Mouse (Mus musculus) frontal cortex, adult 2 months (tissue): Measurements from ENCODE around the gene Tnfrsf22. TPM values are rescaled to one million over a fixed set of nuclear protein-coding genes. Genes with fewer than 3 reads are reported as not detected.

Source experiments
- DNase-seq, 2 experiments: peaks; one replicate each; pipeline ENCODE4 v3.0.0; 2022; ENCODE audit warnings: low spot score in 1 of 2; ENCODE audit errors: extremely low spot score in 1 of 2
- polyA plus RNA-seq: library from polyadenylated mRNA; depleted of rRNA; stranded (reverse); fragments of >200 nt; gene quantifications from 2 replicates; pipeline ENCODE4 v1.2.3, GENCODE M21; 2012

Tnfrsf22 gene
- polyA plus RNA-seq, 1 experiment = 4.1 TPM

DNA sequence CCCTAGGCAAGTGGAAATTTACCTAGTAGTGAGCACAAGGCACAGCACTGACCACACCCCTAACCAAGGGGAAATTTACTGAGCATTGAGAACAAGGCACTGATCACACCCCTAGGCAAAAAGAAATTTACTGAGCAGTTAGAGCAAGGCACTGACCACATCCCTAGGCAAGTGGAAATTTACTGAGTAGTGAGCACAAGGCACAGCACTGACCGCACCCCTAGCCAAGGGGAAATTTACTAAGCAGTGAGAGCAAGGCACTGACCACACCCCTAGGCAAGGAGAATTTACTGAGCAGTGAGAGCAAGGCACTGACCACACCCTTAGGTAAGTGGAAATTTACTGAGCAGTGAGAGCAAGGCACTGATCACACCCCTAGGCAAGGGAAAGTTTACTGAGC lies 12.8 kb downstream of the Tnfrsf22 start:
- no peak for DNase-seq

GRCm38 (mm10) chr7:143631503-143631902 lies 18.0 kb downstream of the Tnfrsf22 start:
- no peak for DNase-seq

- DNase-seq = no peak
These were observed 20.0 kb downstream of the Tnfrsf22 start for GRCm38 (mm10) chr7:143629501-143629900.

DNA sequence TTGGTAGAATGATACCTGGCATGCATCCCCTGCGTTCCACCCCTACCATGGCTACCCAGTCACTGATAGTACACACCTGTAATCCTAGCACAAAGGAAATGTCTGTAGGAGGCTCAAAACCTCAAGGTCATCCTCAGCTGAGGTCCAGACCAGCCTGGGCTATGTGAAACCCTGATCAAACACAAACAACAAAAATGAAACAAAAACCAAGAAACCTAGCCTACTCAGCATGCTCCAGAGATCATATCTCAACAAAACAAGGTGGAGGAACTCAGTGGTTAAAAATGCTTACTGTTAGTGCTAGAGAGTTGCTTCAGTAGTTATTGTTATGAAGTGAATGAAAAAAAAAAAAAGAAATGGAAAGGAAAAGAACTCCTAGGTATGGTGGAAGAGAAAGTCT lies 20.9 kb downstream of the Tnfrsf22 start, which contains the start of gene Tnfrsf26:
Tnfrsf26 (minus strand) TSS at position 183 of the 400 bp plus-strand sequence.
- DNase-seq = no peak

DNA sequence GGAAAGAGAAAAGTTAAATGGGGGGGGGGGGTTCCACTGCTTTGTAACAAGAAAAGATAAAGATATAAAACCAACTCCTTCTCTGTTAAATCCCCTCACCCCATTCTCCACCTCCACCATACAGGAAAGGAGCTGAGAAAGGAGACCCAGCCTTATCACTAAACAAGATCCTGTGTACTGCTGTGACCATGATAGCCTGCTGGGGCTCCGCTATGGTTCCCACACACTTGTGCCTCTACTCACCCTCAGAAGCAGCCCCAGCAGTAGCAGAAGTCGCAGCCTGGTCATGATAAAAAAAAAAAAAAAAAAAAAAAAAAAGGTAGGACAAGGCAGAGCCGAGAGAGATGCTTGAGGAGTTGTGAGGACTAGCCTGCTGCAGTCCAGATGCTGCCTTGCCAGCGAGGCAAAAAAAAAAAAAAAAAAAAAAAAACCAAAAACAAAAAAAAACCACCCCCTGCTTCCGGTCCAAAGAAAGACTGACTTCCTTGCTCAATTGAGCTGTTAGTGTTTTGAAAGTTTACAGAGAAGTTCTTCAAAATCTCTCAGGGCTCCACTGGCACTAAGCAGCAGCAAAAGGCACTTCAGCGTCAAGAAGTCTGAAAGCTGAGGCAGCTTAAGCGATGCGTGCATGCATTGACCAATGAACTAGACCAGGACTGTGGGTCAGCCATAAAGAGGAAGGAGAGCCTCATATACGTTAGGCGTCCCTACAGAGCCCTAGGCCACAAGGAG lies 21.7 kb downstream of the Tnfrsf22 start:
- DNase-seq = no peak

DNA sequence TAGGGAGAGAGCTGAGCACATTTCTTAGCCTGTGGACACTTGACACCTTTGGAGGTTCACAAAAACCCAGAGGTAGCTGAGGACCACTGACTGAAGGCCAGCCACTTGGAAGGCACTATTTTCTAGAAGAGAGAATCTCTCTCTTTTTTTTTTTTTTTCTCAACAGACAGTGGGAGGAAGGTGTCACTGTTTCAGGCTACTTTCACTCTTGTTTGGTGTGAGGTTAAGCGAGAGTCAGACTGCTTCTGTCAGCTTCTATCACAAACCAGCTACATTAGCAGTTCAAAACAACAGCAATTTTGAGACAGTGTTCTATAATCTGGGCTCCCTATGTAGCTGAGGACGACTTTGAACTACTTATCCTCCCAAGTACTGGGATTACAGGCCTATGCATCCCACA lies 23.3 kb downstream of the Tnfrsf22 start:
- no peak for DNase-seq

DNA sequence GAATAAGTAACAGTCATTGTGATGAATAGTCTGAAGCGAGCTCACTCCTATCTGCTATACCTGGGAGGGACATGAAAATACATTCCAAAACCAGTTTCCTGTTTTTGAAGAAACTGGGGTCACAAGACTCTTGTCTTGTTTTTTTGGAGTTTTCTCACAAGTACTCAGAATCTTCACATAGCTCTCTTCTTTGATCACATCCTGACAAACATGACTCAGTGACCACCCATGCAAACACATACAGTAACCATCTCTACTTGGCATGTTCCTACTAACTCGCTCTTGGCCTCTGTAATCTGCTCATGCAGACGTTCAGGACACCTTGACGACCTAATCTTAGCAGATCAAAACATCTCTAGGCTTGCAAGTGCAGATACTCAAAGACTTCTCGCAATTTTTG lies 24.3 kb downstream of the Tnfrsf22 start:
- no peak for DNase-seq

- DNase-seq = no peak
These were observed 24.9 kb downstream of the Tnfrsf22 start for GRCm38 (mm10) chr7:143624561-143624960.

DNA sequence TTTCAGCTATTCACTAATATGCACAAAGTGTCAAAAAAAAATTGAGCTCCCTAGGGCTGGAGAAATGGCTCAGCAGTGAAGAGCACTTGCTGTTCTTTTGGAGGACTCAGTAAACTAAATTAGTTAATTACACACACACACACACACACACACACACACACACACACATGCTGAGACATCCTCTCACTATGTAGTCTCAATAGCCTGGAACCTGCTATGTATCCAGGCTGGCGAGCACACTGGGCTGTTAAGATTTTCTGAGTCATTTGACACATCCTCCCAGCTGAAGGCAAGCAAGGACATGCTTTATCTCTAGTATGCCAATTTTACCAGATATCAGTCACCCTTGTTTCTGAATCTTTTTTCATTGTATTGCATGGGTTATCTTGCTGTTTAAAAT lies 28.5 kb downstream of the Tnfrsf22 start:
- peak in 1 of 2 experiments; percentile 11 for DNase-seq

DNA sequence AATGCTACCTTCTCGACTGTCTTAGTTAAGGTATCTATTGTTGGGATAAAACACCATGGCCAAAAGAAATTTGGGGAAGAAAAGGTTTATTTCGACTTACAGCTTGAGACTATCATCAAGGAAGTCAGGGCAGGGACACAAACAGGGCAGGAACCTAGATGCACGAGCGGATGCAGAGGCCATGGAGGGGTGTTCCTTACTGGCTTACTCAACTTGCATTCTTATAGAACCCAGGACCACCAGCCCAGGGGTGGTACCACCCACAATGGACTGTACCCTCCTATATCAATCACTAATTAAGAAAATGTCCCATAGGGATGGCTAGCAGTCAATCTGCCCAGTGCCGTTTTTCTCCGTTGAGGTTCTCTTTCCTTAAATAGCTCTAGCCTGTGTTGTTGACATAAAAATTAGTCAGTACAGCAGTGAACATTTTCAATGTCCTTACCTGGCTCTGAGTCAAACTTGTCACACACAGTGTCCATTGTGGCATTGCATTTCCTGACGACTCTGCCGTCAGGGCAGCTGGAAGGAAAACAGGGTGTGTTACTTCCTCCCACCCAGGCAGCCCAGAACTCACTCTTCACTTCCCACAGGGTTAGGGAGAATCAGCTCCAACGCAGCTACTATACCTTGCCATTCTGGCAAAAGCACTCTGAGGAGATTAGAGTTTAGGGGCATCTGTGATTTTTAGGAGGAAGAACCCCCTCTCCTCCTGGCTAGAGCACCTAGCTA lies 34.9 kb downstream of the Tnfrsf22 start:
- DNase-seq = no peak

- DNase-seq = no peak
These were observed 37.2 kb downstream of the Tnfrsf22 start for GRCm38 (mm10) chr7:143612215-143612614.

GRCm38 (mm10) chr7:143605321-143605720 lies 44.1 kb downstream of the Tnfrsf22 start:
- DNase-seq = no peak

GRCm38 (mm10) chr7:143604889-143605288 lies 44.6 kb downstream of the Tnfrsf22 start:
- no peak for DNase-seq

DNA sequence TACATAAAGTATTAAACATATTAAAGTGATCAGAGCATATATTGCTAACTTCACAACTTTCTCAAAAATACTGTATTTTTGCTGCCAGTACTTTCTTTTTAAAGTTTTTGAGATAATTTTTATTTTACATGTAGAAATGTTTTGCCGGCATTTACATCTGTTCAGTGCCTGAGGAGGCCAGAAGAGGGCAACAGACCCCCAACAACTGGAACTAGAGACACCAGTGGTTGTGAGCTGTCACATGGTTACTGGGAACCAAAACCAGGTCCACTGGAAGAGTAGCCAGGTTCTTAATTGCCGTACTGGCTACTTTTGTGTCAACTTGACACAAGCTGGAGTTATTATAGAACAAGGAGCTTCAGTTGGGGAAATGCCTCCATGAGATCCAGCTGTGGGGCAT lies 47.8 kb downstream of the Tnfrsf22 start:
- DNase-seq = no peak

DNA sequence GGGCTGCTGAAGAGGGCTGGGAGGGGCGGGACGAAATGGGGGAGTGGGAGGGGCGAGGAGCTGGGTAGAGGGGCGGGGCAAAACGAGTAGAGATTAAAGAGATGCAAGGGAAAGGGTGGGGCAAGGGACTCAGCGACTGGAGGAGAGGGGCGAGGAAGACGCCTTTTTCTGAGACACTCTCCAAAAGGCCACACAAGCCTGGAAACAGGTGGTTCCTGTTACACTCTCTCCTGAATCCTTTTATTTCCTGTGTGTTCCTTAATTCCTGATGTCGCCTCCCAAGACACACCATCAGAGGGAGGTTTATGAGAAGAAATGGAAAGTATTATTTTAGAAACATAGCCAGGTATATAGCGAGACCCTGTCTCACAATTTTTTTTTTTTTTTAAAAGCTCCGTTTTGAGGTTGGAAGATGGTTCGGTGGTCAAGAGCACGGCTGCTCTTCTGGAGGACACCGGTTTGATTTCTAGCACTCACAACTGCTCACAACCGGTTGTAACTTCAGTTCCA lies 49.2 kb downstream of the Tnfrsf22 start:
- DNase-seq = no peak

DNA sequence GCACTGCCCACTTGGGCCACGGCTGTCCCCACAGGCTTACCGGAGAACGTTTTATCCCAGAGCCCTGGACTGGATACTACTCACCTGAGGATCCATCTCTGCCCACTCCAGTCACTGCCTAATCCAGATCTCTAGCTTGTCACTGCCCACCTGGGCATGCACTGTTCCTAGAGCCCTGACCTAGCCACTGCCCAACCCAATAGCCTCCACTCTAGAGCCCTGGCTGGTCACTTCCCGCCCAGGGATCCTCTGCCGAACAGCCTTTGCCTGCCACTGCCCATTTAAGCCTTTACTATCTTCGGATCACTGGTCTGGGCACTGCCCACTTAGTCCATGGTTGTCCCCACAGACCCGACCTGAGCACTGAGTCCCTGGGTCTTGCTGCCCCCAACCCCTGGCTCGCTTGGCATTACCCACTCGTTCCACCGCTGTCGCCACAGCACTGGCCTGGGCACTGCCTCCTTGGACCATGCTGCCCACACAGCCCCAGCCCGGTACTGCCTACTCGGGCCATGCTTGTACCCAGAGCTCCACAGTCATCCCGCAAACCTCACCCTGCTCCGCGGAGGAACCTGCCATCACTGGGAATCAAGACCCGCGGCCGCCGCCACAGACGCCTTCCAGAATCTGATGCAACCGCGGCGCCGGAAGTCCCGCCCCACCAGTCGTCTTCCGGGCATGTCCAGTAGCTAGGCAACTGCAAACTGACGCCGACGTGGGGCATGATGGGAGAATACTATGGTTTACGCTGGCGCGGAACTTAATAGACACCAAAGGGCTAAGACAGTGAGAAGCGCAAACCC lies 49.8 kb downstream of the Tnfrsf22 start, which contains the start of gene Cars:
Cars (minus strand) TSS at position 663 of the 803 bp plus-strand sequence.
- DNase-seq = peak; percentile 87 to 96

- no peak for DNase-seq
These were observed 54.6 kb downstream of the Tnfrsf22 start for GRCm38 (mm10) chr7:143594865-143595264.

- DNase-seq = no peak
These were observed 57.2 kb downstream of the Tnfrsf22 start for GRCm38 (mm10) chr7:143592255-143592654.

GRCm38 (mm10) chr7:143588006-143588405 lies 61.5 kb downstream of the Tnfrsf22 start:
- no peak for DNase-seq

DNA sequence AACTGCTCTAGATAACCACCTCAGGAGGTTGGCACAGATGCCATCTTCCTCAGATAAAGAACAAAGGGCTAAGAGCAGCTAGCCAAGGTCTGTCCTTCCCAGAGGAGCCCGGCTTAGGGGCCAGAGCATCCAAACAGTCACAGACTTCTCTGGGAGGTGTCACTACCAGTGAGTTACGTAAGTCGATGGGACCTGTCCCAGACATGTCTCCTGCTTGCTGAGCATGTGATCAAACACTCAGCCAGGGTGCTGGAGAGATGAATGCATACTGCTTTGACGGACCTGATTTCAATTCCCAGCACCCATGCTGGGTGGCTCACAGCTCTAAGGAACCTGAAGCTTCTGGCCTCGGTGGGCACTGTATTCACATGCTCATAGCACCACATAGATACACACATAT lies 61.9 kb downstream of the Tnfrsf22 start:
- no peak for DNase-seq
